Mouse (Mus musculus): Measurements from ENCODE around the gene Peli1.

DNA sequence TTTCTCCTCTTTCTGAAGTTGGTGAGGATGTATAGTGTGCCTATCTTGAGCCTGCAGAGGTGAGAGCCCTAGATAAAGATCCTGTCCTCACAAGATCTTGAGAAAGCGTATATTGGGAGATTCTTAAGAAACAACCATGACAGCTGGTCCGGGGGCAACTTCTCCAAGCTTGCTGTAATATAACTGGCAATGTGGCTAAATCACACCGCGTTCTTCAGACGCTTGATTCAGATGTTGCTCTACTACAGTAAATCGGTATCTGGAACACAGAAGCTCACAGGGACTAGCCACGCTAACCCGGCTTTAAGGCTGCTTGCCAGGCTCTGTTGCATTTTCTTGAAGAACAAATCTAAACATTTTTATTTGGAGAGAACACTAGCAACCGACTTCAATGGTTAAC, 39.4 kb upstream of the Peli1 start:
- no peak for TF ChIP-seq CTCF (IDR thresholded peaks at IDR 0.05; ENCODE audit: control insufficient read depth, insufficient read depth, low read length)
- no peak for TF ChIP-seq POLR2A (IDR thresholded peaks at IDR 0.05; ENCODE audit: borderline replicate concordance, control insufficient read depth, low read depth, low read length)
